Mouse (Mus musculus): ENCODE results near the gene Gm17617.

GRCm38 (mm10) chr13:55101627-55102026, 31.7 kb downstream of the Gm17617 start:
- TF ChIP-seq CTCF (IDR thresholded peaks at IDR 0.05; ENCODE audit: low read depth) = no peak
- no peak for TF ChIP-seq EP300 (optimal IDR thresholded peaks at IDR 0.05)

All from stomach, postnatal 0 days (tissue).